Mouse (Mus musculus) adrenal gland, postnatal 4 days (tissue): ENCODE data around the gene Ace3. TPM values are rescaled to one million over a fixed set of nuclear protein-coding genes. Genes with fewer than 3 reads are reported as not detected.

Source experiments
- DNase-seq, 2 experiments: peaks; one replicate each; pipeline ENCODE4 v3.0.0; 2021 to 2022; ENCODE audit warnings: low spot score in 2 of 2, mixed read lengths in 2 of 2
- total RNA-seq, 2 experiments: library from RNA; stranded (reverse); gene quantifications; 2 replicates each; pipeline ENCODE4 v1.2.3; 2021

Gene Ace3
- total RNA-seq, 2 experiments from 2014 or later, result not detected

- DNase-seq, result peak; percentile 87 to 95
Measured at GRCm38 (mm10) chr11:106036548-106037417, 42.3 kb downstream of the Ace3 start, which contains the start of gene Dcaf7. Gene Dcaf7 (plus strand): TSS chr11:106036872.

GRCm38 (mm10) chr11:106037418-106037751 is 42.9 kb downstream of the Ace3 start:
- DNase-seq, result peak in 1 of 2 experiments; percentile 21

GRCm38 (mm10) chr11:106044349-106044748 is 49.9 kb downstream of the Ace3 start:
- DNase-seq, result no peak

- no peak for DNase-seq
Measured at GRCm38 (mm10) chr11:106045256-106045655, 50.8 kb downstream of the Ace3 start.

- DNase-seq, result no peak
Measured at GRCm38 (mm10) chr11:106045780-106046179, 51.3 kb downstream of the Ace3 start.

GRCm38 (mm10) chr11:106046584-106046983 is 52.1 kb downstream of the Ace3 start:
- DNase-seq, result no peak

GRCm38 (mm10) chr11:106053921-106054320 is 59.4 kb downstream of the Ace3 start:
- DNase-seq, result no peak

GRCm38 (mm10) chr11:106054600-106054999 is 60.1 kb downstream of the Ace3 start:
- no peak for DNase-seq

Other genes with a start within 250 kb of the Ace3 start
- 100 to 1,000 TPM; 189 to 197 TPM for gene Cyb561, start 41.3 kb upstream of the Ace3 start, total RNA-seq
- 10 to 100 TPM; 12.3 to 19.9 TPM for gene Ace, start 26.7 kb upstream of the Ace3 start, total RNA-seq
- under 1 TPM; 0.31 to 0.92 TPM for gene Kcnh6, start 13.4 kb downstream of the Ace3 start, total RNA-seq
- gene Dcaf7, start 42.2 kb downstream of the Ace3 start, total RNA-seq, result 10 to 100 TPM; 87.2 to 88.1 TPM
- 10 to 100 TPM; 27.3 to 28.6 TPM for gene Taco1, start 71.4 kb downstream of the Ace3 start, total RNA-seq
- 10 to 100 TPM; 55.5 to 60.6 TPM for gene Map3k3, start 89.9 kb downstream of the Ace3 start, total RNA-seq
- not detected for gene Gm10840, start 166.2 kb downstream of the Ace3 start, total RNA-seq
- 10 to 100 TPM; 39.8 to 48.2 TPM for gene Limd2, start 166.2 kb downstream of the Ace3 start, total RNA-seq
- gene Strada, start 207.5 kb downstream of the Ace3 start, total RNA-seq, result 10 to 100 TPM; 19.3 to 20.1 TPM
- gene Ccdc47, start 221.7 kb downstream of the Ace3 start, total RNA-seq, result 10 to 100 TPM; 86.3 to 89.6 TPM
- 10 to 100 TPM; 74.4 to 76.2 TPM for gene Ddx42, start 222.3 kb downstream of the Ace3 start, total RNA-seq